Mouse (Mus musculus) gastrocnemius, postnatal 36 days (tissue): Measurements from ENCODE around the gene Pnlip. TPM values are rescaled to one million over a fixed set of nuclear protein-coding genes. Genes with fewer than 3 reads are reported as not detected.

Source experiments
- DNase-seq, 2 experiments: peaks; one replicate each; pipeline ENCODE4 v3.0.0; 2022
- intact Hi-C: fragments of 180-260 bp; cut with DNase I; formaldehyde crosslinking; loops from one replicate; pipeline ENCODE4 v1.15.1; 2025
- long read RNA-seq, 2 experiments: library from polyadenylated mRNA; stranded (forward); transcript quantifications; one replicate each; pipeline ENCODE4 v2.0.0; 2021
- total RNA-seq, 2 experiments: library from RNA; stranded (reverse); gene quantifications; 2 replicates each; pipeline ENCODE4 v1.2.3; 2021

Gene Pnlip
- not detected for total RNA-seq
- long read RNA-seq, experiment 1, result 0 reads
- long read RNA-seq, experiment 2, result 0 reads

DNA sequence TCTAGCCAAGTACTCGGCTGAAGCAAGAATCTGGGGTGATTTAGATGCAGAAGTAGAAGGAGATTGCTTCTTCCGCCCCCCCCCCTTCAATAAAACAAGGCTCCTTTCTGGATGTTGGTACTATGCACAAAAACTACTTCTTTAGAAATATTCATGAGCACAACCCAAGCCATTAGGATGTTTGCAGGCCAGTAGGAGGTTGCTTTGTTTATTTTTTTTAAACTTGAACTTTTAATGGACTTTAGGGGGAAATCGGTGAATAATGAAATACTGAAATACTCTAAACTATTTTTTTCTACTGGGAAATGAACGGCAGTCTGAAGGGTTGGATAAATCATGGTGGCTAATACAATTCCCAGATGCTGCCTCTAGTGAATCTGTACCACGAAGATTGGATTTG lies at the start of gene Pnlip:
Gene Pnlip, plus strand, starts transcription at position 301 of the 400 bp plus-strand sequence.
- no peak for DNase-seq
- intact Hi-C loops, result no loop called here

- no peak for DNase-seq
- intact Hi-C loops, result no loop called here
These were observed 42.6 kb upstream of the Pnlip start for GRCm38 (mm10) chr19:58609716-58610115.

DNA sequence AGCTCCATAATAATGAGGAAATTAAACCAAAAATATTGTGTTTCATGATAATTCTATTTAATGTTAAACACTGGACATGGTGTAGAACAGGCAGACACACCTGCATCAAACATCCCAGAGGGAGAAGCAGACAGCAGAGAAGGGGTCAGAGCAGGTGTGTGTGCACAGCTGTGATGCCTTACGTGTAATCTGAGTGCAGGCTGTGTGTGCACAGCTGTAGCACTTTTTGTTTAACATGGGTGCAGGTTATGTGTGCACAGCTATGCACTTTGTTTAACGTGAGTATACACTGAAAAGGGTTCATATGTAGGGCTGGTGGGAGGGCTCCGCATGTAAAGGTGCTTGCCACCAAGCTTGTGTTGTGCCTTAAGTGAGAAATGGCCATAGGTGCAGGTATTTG lies 39.6 kb upstream of the Pnlip start:
- intact Hi-C loops, result no loop called here

GRCm38 (mm10) chr19:58616606-58617005 lies 35.7 kb upstream of the Pnlip start:
- DNase-seq, result no peak
- intact Hi-C loops, result no loop called here

More for the DNA sequence above, 39.6 kb upstream of the Pnlip start:
- DNase-seq, result no peak

DNA sequence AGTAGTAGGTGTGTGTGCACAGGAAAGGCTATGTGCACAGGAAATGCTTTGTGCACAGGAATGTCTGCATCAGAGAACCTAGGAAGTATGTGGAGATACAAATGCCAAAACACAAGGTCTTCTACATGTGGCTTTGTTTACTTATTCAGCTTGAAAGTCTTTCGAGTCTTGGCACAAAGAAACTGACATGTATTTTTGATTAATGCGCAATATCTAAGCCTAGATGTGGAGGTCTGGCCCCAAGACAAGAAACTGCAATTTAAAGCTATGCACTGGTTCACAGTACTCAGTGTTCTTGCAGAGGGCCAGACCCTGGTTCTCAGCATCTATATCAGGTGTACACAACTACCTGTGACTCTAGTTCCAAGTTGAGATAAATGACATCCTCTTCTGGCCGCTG lies 31.6 kb upstream of the Pnlip start:
- intact Hi-C loops, result no loop called here
- DNase-seq, result no peak

- no peak for DNase-seq
- intact Hi-C loops, result no loop called here
These were observed 30.7 kb upstream of the Pnlip start for GRCm38 (mm10) chr19:58621646-58622045.

DNA sequence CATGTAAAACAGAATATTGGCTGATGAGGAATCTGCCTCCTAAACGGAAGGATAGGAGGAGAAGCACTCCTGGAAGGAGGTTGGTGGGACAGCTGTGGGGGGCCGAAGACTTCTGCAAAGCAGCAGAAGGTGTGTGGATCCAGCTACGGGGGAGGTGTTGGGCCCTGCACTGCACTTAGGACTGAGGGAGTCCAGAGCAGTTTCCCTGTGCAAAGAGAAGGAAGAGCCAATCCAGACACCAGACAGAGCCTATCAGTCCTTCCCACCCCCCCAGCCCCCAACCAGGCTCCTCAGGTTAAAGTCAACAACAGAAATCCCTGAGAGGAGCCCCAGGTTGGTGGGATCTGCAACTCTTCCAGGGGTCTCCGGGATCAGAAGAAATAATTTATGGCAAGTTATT lies 27.5 kb upstream of the Pnlip start:
- DNase-seq, result no peak
- intact Hi-C loops, result loop anchor here (5.0 kb wide), 1 partner anchor 967 kb away; no protein-coding TSS in a partner anchor

- intact Hi-C loops, result loop anchor here (5.0 kb wide), 1 partner anchor 968 kb away; no protein-coding TSS in a partner anchor
- DNase-seq, result no peak
These were observed 26.9 kb upstream of the Pnlip start for GRCm38 (mm10) chr19:58625254-58625947.

DNA sequence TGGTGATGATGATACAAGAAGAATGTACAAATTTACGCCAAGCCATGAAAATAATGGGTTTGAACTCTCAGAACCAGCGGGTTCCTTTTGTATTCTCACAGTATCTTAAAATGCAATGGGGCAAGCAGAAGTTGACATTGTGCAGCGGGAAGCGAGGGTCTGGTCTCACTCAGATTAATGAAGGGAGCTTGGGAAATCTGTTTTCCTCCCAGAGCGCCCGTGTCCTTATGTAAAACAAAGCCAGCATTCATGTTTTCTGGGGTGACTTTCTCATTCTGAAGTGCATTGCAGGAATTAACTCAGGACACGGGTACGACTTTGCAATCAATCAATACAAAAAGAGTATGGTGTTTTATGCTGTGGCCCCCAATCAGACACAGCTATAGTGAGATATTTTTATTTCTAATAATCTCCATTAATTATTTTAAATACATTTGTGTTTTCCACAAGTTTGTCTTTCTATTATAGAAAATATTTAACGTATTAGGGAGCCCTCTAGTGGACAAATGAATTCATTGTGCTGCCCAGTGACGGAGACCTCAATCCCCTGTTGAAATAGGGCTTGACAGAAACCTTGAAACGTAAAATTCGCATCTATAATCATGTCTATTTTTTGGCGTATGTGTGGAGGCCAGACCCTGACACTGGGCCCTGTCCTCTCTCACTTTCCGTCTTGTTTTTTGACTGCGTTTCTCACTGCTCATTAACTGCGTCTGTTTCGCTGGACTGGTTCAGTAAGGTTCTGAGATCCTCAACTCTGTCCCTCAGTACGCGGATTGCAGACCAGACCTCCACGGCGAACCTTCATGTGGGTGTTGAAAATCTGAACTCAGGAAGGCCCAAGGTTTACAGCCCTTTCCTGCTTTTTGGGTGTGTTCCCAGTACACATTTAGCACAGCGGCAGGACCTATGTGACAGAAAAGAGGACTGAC lies 24.6 kb upstream of the Pnlip start:
- DNase-seq, result no peak
- intact Hi-C loops, result loop anchor here (5.0 kb wide), 1 partner anchor 970 kb away; no protein-coding TSS in a partner anchor

- intact Hi-C loops, result loop anchor here (5.0 kb wide), 1 partner anchor 972 kb away; no protein-coding TSS in a partner anchor
- DNase-seq, result no peak
These were observed 22.9 kb upstream of the Pnlip start for GRCm38 (mm10) chr19:58629351-58629773.

GRCm38 (mm10) chr19:58650036-58650435 lies 2.3 kb upstream of the Pnlip start:
- intact Hi-C loops, result no loop called here
- DNase-seq, result no peak

DNA sequence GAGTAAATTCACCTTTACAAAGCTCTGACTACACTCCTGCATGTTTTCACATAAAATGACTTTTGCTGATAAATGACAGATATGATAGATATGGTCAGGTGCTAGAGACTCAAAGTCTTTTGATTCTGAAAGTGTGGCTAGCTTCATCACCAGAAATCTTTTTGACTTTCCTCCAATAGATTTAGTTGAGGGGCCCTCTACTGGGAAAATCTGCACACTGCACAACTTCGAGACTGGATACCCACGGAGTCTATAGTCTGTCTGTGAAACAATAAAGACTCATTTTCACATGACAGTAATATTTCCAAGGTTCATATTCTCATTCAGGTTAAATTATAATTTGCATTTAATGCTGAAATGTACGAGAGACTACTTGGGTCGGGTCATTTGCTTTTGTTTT lies 9.8 kb downstream of the Pnlip start:
- no peak for DNase-seq
- intact Hi-C loops, result no loop called here

GRCm38 (mm10) chr19:58663317-58663716 lies 11.0 kb downstream of the Pnlip start:
- DNase-seq, result no peak

DNA sequence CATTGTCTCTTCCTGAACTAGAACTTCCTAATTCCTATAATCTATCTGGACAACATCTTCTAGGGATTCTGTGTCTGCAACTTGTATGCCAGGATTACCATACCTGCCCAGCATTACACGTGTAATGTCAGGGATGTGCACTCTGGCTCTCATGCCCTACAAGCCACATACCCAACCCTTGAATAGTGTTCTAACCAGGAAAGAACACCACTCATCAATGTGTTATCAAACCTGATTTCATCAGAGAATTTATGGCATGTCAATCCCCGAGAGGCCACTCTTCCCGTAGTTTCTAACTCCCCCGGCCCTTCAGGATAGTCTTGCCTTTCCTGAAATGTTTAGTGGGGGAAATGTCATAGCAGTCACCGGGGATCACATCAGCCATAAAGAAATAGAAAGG lies 12.6 kb downstream of the Pnlip start:
- intact Hi-C loops, result no loop called here
- DNase-seq, result no peak

More at GRCm38 (mm10) chr19:58663317-58663716, 11.0 kb downstream of the Pnlip start:
- intact Hi-C loops, result no loop called here

DNA sequence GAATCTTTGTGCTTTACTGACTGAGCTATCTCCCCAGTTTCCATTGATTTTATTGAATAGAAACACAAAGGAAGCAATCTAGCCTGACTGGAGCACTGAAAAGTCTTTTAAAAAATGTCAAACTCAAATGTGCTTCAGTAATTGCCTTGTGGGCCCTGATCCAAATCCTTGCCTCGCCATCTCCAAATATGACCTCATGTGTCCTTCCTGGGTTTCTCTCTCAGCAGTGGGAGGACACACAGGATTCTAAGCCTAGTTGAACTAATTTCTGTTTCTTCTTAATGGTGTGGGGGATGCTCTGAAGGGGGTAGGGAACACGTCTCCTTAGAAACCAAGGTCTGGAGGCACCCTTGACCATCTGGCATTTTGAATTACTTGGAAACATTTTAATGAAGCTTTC lies 22.3 kb downstream of the Pnlip start:
- intact Hi-C loops, result no loop called here
- no peak for DNase-seq

GRCm38 (mm10) chr19:58677117-58677516 lies 24.8 kb downstream of the Pnlip start:
- DNase-seq, result no peak
- intact Hi-C loops, result no loop called here

GRCm38 (mm10) chr19:58688933-58689332 lies 36.6 kb downstream of the Pnlip start:
- intact Hi-C loops, result no loop called here
- no peak for DNase-seq

- intact Hi-C loops, result no loop called here
- no peak for DNase-seq
These were observed 43.0 kb downstream of the Pnlip start for GRCm38 (mm10) chr19:58695314-58695713.

GRCm38 (mm10) chr19:58696235-58696634 lies 43.9 kb downstream of the Pnlip start:
- DNase-seq, result no peak
- intact Hi-C loops, result no loop called here

DNA sequence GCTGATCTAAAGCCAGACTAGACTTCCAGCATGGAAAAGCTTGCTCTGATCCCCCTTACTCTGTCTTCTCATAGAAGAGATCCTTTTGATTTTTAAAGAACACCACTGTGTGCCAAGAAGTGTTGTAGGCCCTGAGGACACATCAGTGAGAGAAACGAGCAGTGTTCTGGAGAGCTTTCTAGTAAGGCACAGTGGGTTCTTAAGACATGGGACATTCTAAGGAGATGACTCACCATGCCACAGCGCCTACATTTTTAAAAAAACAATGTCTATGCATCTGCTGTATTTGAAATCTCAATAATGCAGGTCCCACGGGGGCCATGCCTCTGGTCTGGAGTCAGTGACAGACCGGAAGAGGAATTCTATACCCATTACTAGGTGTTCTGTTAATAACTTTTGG lies 52.3 kb downstream of the Pnlip start:
- intact Hi-C loops, result no loop called here
- no peak for DNase-seq

DNA sequence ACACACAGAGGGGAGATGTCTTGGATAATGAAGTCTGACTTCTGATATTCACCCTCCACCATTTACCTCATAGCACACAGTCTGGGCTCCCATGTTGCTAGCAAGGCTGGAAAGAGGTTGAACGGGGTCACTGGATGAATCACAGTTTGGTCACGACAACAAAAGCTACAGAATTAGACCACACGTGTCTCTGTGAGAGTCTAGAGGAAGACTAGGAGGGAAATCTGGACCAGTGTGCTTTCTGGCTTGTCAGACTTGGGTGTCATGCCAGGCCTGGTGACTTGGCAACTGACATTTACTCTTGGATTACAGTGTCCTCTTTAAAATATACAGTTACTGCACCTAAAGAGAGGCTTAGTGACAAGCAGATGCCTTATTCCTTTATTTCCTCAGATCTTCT lies 56.3 kb downstream of the Pnlip start:
- DNase-seq, result no peak
- intact Hi-C loops, result no loop called here
